Mouse (Mus musculus) spleen, adult 2 months (tissue): Measurements from ENCODE around the gene Relch.

Experiments
- CTCF ChIP-seq: fragments of 200-500 bp; IDR thresholded peaks from 2 replicates; pipeline ENCODE4 v1.5.1; 2011; ENCODE audit warnings: mild to moderate bottlenecking, inconsistent platforms; ENCODE audit not compliant: insufficient read depth, insufficient read length, insufficient replicate concordance; ENCODE audit errors: extremely low read depth
- POLR2A ChIP-seq: fragments of 200-500 bp; IDR thresholded peaks from 2 replicates; pipeline ENCODE4 v1.6.1; 2011; ENCODE audit warnings: low read depth, low read length, inconsistent platforms

DNA sequence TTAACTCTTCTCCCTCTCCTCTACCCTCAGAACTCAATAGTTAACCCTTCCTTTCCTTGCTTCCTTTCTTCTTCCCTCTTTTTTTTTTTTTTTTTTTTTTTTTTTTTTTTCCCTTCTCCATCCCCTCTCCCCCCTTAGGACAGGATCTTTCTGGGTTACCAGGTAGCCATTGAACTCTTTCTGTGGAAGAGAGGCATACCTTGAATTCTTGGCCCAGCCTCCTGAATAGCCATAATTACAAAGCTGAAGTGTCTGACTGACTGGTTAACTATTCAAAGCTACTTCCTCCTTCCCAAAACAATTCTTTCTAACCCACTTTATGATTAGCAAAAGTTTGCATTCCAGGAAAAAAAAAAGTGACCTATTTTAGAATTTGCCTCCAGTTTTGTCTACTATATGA is 6.0 kb downstream of the Relch start:
- TF ChIP-seq CTCF (no peak), POLR2A (no peak)
